Mouse (Mus musculus) hindbrain, embryonic 11.5 days (tissue): ENCODE data around the gene Son. TPM values are rescaled to one million over a fixed set of nuclear protein-coding genes. Genes with fewer than 3 reads are reported as not detected.

Experiments used
- ATAC-seq: fragments of 200-750 bp; cut with Nextera tagmentation; 2 replicates; pipeline ENCODE4 v1.8.0; 2017; ENCODE audit warnings: mild to moderate bottlenecking, moderate TSS enrichment, moderate library complexity; ENCODE audit not compliant: low FRiP score
- DNase-seq: peaks from one replicate; pipeline ENCODE4 v3.0.0-alpha.2; 2015; ENCODE audit warnings: low spot score
- H3K27ac ChIP-seq: fragments of 300-500 bp; sonication (generic); 2 replicates; pipeline ENCODE4 v1.5.1; 2014; ENCODE audit warnings: mild to moderate bottlenecking, low read depth, low read length
- H3K27me3 ChIP-seq: fragments of 300-500 bp; sonication (generic); 2 replicates; pipeline ENCODE4 v1.6.1; 2014; ENCODE audit warnings: mild to moderate bottlenecking, low read length, moderate library complexity, mixed read lengths; ENCODE audit not compliant: control insufficient read depth, insufficient read depth
- H3K36me3 ChIP-seq: fragments of 300-500 bp; sonication (generic); 2 replicates; pipeline ENCODE4 v1.6.1; 2014; ENCODE audit warnings: mild to moderate bottlenecking, low read length, moderate library complexity, mixed read lengths; ENCODE audit not compliant: control insufficient read depth, insufficient read depth
- H3K4me1 ChIP-seq: fragments of 300-500 bp; sonication (generic); replicated peaks from 2 replicates; pipeline ENCODE4 v1.6.1; 2014; ENCODE audit warnings: low read length, mixed read lengths; ENCODE audit not compliant: control insufficient read depth, insufficient read depth
- H3K4me2 ChIP-seq: fragments of 300-500 bp; sonication (generic); replicated peaks from 2 replicates; pipeline ENCODE4 v1.6.1; 2014; ENCODE audit warnings: mild to moderate bottlenecking, low read depth, low read length
- H3K4me3 ChIP-seq: fragments of 300-500 bp; sonication (generic); 2 replicates; pipeline ENCODE4 v1.5.1; 2014; ENCODE audit warnings: low read depth, low read length
- H3K9ac ChIP-seq: fragments of 300-500 bp; sonication (generic); 2 replicates; pipeline ENCODE4 v1.6.1; 2014; ENCODE audit warnings: low read depth, low read length
- H3K9me3 ChIP-seq: fragments of 300-500 bp; sonication (generic); 2 replicates; pipeline ENCODE4 v1.6.1; 2016; ENCODE audit warnings: low read length; ENCODE audit not compliant: control insufficient read depth
- WGBS: fragments of 180-500 bp; shearing (Covaris S2); extraction: QIAGEN DNeasy Blood & Tissue Kit; methylation state at CpG from one replicate; pipeline ENCODE4 v1.1.7; 2014; 5-methylcytosine and 5-hydroxymethylcytosine counted together
- polyA plus RNA-seq: library from polyadenylated mRNA; unstranded; fragments of >200 nt; fragmentation: Nextera tagmentation; extraction: Ambion mirVana; gene quantifications from 2 replicates; pipeline ENCODE4 v1.2.1, GENCODE M21; 2014

Son gene
- polyA plus RNA-seq, 1 experiment from 2014 or later = 180 TPM

DNA sequence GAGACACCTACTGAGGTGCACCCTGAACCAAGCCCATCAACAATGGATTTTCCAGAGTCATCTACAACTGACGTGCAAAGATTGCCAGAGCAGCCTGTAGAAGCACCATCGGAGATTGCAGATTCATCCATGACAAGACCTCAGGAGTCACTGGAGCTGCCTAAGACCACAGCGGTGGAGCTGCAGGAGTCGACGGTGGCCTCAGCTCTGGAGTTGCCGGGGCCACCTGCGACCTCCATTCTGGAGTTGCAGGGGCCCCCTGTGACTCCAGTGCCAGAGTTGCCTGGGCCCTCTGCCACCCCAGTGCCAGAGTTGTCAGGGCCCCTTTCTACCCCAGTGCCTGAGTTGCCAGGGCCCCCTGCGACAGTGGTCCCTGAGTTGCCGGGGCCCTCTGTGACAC, 8.0 kb downstream of the Son start:
- H3K4me2 ChIP-seq = no peak overlapping the region
- no peaks in the 10 kb centered on the region for H3K4me1 ChIP-seq
- H3K36me3 ChIP-seq = peaks cover 57% of the 10 kb centered on the region
- H3K9me3 ChIP-seq = no peaks in the 10 kb centered on the region
- 100% methylated on average over 9 of the region's 9 CpGs for WGBS
- no peak overlapping the region for H3K9ac ChIP-seq
- H3K27me3 ChIP-seq = no peaks in the 10 kb centered on the region
- DNase-seq = no peak
- H3K4me3 ChIP-seq = no peak overlapping the region
- no peak for ATAC-seq
- no peak overlapping the region for H3K27ac ChIP-seq

DNA sequence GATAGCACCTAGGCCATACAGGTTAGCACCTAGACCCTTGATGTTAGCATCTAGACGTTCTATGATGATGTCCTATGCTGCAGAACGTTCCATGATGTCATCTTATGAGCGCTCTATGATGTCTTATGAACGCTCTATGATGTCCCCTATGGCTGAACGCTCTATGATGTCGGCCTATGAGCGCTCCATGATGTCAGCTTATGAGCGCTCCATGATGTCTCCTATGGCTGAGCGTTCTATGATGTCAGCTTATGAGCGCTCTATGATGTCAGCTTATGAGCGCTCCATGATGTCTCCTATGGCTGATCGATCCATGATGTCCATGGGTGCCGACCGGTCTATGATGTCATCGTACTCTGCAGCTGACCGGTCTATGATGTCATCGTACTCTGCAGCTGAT, 10.0 kb downstream of the Son start:
- H3K27ac ChIP-seq = no peak overlapping the region
- H3K4me1 ChIP-seq = no peaks in the 10 kb centered on the region
- no peak overlapping the region for H3K4me3 ChIP-seq
- DNase-seq (no peak), ATAC-seq (no peak)
- H3K27me3 ChIP-seq = no peaks in the 10 kb centered on the region
- no peak overlapping the region for H3K9ac ChIP-seq
- H3K9me3 ChIP-seq = no peaks in the 10 kb centered on the region
- 98% methylated on average over 17 of the region's 17 CpGs for WGBS
- no peak overlapping the region for H3K4me2 ChIP-seq
- peaks cover 57% of the 10 kb centered on the region for H3K36me3 ChIP-seq

DNA sequence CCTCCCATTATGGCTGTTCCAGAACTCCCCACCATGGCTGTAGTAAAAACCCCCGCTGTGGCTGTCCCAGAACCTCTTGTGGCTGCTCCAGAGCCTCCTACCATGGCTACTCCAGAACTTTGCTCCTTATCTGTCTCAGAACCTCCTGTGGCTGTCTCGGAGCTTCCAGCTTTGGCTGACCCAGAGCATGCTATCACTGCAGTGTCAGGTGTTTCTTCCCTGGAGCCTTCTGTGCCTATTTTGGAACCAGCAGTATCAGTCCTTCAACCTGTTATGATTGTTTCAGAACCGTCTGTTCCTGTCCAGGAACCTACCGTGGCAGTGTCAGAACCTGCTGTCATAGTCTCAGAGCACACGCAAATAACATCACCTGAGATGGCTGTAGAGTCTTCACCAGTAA, 11.2 kb downstream of the Son start:
- H3K4me3 ChIP-seq = no peak overlapping the region
- no peaks in the 10 kb centered on the region for H3K27me3 ChIP-seq
- no peaks in the 10 kb centered on the region for H3K4me1 ChIP-seq
- no peaks in the 10 kb centered on the region for H3K9me3 ChIP-seq
- no peak overlapping the region for H3K4me2 ChIP-seq
- 95% methylated on average over 5 of the region's 5 CpGs for WGBS
- no peak overlapping the region for H3K27ac ChIP-seq
- peaks cover 60% of the 10 kb centered on the region for H3K36me3 ChIP-seq
- H3K9ac ChIP-seq = no peak overlapping the region
- DNase-seq (no peak), ATAC-seq (no peak)

DNA sequence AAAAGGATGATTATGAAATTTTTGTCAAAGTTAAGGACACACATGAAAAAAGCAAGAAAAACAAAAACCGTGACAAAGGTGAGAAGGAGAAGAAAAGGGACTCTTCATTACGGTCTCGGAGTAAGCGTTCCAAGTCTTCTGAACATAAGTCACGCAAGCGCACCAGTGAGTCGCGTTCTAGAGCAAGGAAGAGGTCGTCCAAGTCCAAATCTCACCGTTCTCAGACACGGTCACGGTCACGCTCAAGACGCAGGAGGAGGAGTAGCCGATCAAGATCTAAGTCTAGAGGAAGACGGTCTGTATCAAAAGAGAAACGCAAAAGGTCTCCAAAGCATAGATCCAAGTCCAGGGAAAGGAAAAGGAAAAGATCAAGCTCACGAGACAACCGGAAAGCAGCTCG, 12.5 kb downstream of the Son start:
- no peak overlapping the region for H3K27ac ChIP-seq
- H3K4me1 ChIP-seq = no peaks in the 10 kb centered on the region
- H3K9ac ChIP-seq = no peak overlapping the region
- H3K4me2 ChIP-seq = no peak overlapping the region
- no peaks in the 10 kb centered on the region for H3K9me3 ChIP-seq
- DNase-seq (no peak), ATAC-seq (no peak)
- H3K36me3 ChIP-seq = peaks cover 61% of the 10 kb centered on the region
- WGBS = 98% methylated on average over 20 of the region's 20 CpGs
- H3K4me3 ChIP-seq = no peak overlapping the region
- H3K27me3 ChIP-seq = no peaks in the 10 kb centered on the region

DNA sequence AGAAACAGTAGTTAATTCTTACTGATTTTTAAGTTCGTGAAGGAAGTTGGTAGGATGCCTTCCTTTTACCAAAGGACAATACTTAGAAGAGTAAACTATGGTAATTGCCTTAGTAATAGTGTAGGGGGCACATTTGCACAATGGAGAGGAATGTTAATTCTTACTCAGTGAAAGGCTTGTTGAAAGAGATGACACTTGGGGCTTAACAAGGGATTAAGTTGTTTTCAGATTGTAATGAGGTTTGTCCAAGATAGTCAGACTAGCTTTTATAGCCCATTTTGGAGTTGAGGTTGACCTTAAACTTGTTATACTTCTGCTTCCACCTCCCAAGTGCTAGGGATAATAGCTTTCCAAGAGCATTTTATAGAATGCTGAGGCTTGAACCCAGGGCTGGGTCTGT, 14.1 kb downstream of the Son start:
- H3K27me3 ChIP-seq = no peaks in the 10 kb centered on the region
- H3K9me3 ChIP-seq = no peaks in the 10 kb centered on the region
- H3K4me3 ChIP-seq = no peak overlapping the region
- ATAC-seq (no peak), DNase-seq (no peak)
- H3K9ac ChIP-seq = no peak overlapping the region
- H3K27ac ChIP-seq = no peak overlapping the region
- no peaks in the 10 kb centered on the region for H3K4me1 ChIP-seq
- 79% methylated on average over 1 of the region's 1 CpGs for WGBS
- H3K36me3 ChIP-seq = peaks cover 51% of the 10 kb centered on the region
- H3K4me2 ChIP-seq = no peak overlapping the region

DNA sequence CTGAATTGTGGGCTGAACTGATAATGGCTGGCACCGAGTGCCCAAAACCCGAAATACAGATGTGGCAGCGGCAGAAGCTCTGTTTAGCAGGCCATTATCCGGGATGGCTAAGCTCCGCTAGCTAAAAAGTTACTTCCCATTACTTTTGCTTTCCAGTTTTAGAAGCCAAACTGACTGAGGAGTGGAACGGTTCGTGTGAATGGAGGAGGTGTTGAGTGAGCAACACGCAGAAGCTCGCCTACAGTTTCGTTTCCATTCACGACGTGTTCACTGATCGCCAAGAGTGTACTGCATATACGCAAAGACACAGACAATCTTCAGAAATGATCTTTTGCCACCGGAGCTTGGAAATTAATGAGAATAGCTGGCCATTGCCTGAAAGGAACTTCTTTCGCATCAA, 15.0 kb downstream of the Son start:
- WGBS = 95% methylated on average over 16 of the region's 16 CpGs
- no peak for ATAC-seq

DNA sequence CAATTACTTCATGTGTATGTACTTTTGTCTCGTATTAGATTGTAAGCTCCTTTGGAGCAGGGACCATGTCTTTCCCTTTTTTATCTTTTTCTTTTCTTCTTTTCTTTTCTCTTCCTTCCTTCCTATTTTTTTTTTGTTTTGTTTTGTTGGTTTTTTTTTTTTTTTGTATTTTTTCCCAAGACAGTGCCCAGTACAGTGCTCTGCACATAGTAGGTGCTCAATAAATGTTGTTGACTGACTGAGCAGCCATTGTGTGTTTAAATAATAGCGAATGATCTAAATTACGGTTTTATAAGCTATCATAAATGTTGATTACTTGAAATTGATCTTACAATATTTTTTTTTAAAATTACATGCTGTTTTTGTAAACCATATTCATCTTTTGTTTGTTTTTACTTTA, 16.5 kb downstream of the Son start:
- no peaks in the 10 kb centered on the region for H3K27me3 ChIP-seq
- no peak overlapping the region for H3K4me3 ChIP-seq
- no peaks in the 10 kb centered on the region for H3K4me1 ChIP-seq
- H3K9me3 ChIP-seq = no peaks in the 10 kb centered on the region
- no peak for ATAC-seq
- H3K9ac ChIP-seq = no peak overlapping the region
- DNase-seq = no peak
- no peak overlapping the region for H3K4me2 ChIP-seq
- H3K27ac ChIP-seq = no peak overlapping the region
- 95% methylated on average over 3 of the region's 3 CpGs for WGBS
- peaks cover 29% of the 10 kb centered on the region for H3K36me3 ChIP-seq

More for the DNA sequence above, 15.0 kb downstream of the Son start:
- no peak overlapping the region for H3K27ac ChIP-seq
- no peaks in the 10 kb centered on the region for H3K27me3 ChIP-seq
- H3K36me3 ChIP-seq = peaks cover 43% of the 10 kb centered on the region
- H3K4me3 ChIP-seq = no peak overlapping the region
- no peak for DNase-seq
- no peaks in the 10 kb centered on the region for H3K4me1 ChIP-seq
- no peak overlapping the region for H3K4me2 ChIP-seq
- no peak overlapping the region for H3K9ac ChIP-seq
- no peaks in the 10 kb centered on the region for H3K9me3 ChIP-seq

DNA sequence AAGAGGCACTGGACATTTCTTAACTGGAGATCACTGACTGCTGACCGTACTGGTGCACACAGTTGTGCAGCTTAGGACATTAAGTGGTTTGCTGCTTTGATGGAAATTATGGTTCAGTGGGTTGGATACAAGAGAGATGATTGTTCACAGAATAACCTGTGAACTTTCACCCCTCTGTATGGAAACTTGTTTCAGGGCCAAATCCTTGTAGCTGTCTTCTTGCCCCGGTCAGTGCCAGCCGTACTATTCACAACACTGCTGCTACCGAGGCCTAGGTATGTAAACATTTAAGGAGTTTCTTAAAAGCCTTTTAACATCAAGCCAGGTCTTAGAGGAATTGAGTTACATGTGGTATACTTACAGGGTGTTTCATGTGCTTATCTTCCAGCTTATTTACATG, 27.2 kb downstream of the Son start:
- 90% methylated on average over 4 of the region's 4 CpGs for WGBS
- no peaks in the 10 kb centered on the region for H3K9me3 ChIP-seq
- DNase-seq (no peak), ATAC-seq (no peak)
- H3K4me2 ChIP-seq = no peak overlapping the region
- H3K27me3 ChIP-seq = no peaks in the 10 kb centered on the region
- H3K27ac ChIP-seq = no peak overlapping the region
- peaks cover 18% of the 10 kb centered on the region for H3K36me3 ChIP-seq
- no peak overlapping the region for H3K9ac ChIP-seq
- H3K4me3 ChIP-seq = no peak overlapping the region
- no peaks in the 10 kb centered on the region for H3K4me1 ChIP-seq

DNA sequence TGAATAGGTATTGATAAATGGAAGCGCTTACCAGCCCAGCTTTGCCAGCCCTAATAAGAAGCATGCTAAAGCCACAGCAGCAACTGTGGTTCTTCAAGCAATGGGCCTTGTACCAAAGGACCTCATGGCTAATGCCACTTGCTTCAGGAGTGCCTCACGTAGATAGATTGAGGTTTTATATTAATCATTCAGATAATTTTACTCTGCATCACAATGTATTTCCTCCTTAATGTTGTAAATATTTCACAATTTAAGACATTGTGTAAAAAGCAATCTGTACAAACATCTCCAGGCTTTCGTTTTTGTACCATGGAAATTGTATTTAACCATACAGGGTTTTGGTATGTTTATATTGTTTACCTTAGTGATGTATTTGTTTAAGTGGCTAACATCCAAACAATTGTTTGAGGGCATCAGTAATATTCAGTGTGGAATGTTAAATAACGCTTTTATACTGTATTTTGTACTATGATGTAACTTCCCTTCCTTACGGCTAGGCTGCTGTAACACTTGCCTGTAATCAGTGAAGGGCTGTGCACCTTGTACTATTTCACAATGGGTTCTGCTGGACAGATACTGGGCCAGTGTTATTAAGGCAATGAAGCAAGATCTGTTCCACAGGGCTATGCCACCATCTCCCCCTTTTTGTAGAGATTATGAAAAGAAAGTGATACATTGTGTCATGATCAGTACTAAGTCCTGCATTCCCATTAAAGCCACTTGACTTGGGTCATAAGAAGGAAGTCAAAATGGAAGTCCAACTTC, 31.0 kb downstream of the Son start:
- DNase-seq = no peak
- 96% methylated on average over 5 of the region's 5 CpGs for WGBS
- Histone ChIP-seq H3K9me3 (no peaks in the 10 kb centered on the region), H3K27ac (no peak overlapping the region), H3K36me3 (peaks cover 12% of the 10 kb centered on the region), H3K4me2 (no peak overlapping the region), H3K9ac (no peak overlapping the region), H3K4me3 (no peak overlapping the region), H3K27me3 (no peaks in the 10 kb centered on the region), H3K4me1 (no peaks in the 10 kb centered on the region)
- no peak for ATAC-seq
